Mouse (Mus musculus): ENCODE data around the gene Tnfrsf1b.

The Tnfrsf1b gene

GRCm38 (mm10) chr4:145219240-145219985 lies 27.3 kb downstream of the Tnfrsf1b start:
- DNase-seq (ENCODE audit: low spot score) = peak; percentile 61

DNA sequence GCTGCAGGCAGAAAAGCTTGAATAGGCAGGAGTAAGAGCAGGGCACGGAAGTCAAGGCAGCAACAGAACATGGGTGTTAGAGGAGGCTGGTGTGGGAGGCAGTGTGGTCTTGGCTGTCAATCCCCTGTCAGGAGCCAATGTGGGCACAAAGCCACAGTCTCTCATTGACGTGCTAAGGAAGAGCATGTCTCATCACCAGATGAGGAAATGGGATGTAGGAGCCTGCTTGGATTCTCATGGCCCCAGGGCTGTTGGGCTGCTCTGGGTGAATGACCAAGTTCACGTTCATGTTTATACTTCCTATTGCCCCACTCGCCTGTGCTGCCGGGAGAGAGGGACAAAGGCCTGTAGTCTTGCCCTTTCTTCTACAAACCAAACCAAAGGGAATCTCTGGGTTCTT lies 28.8 kb downstream of the Tnfrsf1b start:
- DNase-seq (ENCODE audit: low spot score) = no peak

DNA sequence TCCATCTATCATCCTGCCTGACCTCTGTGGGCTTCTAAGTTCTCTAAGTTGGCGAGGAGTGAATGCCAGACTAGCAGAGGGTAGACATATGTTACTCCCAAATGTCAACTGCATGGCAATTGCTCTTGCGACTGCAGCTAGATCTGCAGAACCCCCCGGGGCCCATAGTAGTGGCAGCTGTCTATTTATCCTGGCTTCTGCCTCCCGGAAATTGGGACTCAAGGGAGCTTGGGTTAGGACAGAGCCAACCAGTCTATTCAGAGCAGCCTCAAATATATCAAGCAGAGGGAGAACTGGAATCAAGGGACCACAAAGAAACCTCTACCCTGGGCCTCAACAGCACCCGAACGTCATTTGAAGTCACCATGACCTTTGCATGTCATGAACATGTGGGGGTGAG lies 29.6 kb downstream of the Tnfrsf1b start:
- DNase-seq (ENCODE audit: low spot score) = no peak

DNA sequence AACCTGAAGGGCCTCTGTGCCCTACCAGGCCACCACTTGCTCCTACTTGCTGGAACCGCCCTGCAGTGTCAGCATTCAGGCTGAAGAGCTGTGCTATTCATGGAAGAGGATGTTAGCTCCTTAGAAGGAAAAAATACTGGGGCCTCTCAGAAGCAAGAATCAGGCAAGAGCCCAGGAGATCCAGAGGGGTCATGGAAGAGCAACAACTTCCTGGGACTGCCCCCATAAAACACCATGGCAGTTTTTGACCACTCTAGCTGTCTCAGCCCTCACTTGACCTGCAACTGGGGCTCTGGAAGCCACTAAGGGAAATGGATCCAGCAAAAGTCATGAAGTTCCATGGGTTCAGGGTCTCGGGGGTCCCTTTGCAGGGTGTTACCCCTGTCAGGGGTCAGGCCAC lies 31.3 kb downstream of the Tnfrsf1b start:
- DNase-seq (ENCODE audit: low spot score) = no peak

DNA sequence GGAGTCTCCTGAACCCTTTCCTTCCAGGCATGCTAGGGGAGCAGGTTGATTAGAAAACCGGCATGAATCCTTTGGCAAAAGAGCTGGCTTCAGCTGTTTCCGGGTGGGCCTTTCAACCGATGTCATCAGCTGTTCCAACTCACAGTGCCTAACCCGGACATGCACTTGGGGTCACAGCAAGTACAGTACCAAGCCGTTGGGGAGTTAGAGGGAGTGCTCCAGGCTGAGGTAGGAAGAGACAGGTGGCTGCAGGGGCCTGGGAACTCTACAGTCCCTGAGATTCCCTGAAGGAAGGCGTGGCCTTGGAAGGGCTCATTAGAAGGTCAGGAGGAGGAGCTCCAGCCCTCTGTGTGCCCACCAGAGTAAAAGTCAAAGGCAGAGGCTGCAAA lies 31.9 kb downstream of the Tnfrsf1b start:
- DNase-seq (ENCODE audit: low spot score) = no peak

- peak; percentile 91 for DNase-seq (ENCODE audit: low spot score)
Observed at GRCm38 (mm10) chr4:145213999-145214785, 32.5 kb downstream of the Tnfrsf1b start.

GRCm38 (mm10) chr4:145211076-145211475 lies 35.6 kb downstream of the Tnfrsf1b start:
- no peak for DNase-seq (ENCODE audit: low spot score)

DNA sequence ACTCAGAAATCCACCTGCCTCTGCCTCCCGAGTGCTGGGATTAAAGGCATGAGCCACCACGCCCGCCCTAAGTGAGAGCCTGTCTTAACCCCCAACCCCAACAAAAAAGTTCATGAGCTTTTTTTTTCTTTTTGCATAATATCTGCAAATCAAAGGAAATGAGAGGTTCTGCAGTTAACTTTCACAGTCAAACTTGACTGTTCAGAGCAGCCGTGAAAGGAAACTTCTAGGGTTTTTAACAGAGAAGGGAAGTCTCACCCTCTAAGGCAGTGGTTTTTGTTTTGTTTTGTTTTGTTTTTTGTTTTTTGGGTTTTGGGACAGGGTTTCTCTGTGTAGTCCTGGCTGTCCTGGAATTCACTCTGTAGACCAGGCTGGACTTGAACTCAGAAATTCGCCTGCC lies 36.1 kb downstream of the Tnfrsf1b start:
- no peak for DNase-seq (ENCODE audit: low spot score)

- DNase-seq (ENCODE audit: low spot score) = no peak
Observed at GRCm38 (mm10) chr4:145209690-145210088, 37.0 kb downstream of the Tnfrsf1b start.

GRCm38 (mm10) chr4:145209076-145209689 lies 37.5 kb downstream of the Tnfrsf1b start:
- no peak for DNase-seq (ENCODE audit: low spot score)

GRCm38 (mm10) chr4:145207718-145208371 lies 38.8 kb downstream of the Tnfrsf1b start:
- no peak for DNase-seq (ENCODE audit: low spot score)

- no peak for DNase-seq (ENCODE audit: low spot score)
Observed at GRCm38 (mm10) chr4:145204779-145205178, 41.9 kb downstream of the Tnfrsf1b start.

- DNase-seq (ENCODE audit: low spot score) = no peak
Observed at GRCm38 (mm10) chr4:145203305-145203704, 43.4 kb downstream of the Tnfrsf1b start.

DNA sequence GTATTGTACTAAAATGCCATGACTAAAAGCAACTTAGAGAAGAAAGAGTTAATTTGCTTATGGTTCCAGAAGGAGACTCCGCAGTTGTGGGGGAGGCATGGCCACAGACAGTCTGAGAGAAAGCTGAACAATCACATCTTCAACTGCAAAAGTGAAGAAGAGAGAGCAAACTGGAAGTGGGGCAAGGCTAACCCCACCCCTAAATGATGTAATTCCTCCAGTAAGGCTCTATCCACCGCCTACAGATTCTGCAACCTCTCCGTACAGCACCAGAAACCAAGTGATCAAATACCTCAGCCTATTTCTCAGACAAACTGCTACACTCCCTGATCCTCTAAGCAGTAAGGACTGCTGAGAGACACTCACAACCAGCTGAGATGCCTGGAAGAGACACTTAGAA lies 45.2 kb downstream of the Tnfrsf1b start:
- no peak for DNase-seq (ENCODE audit: low spot score)

GRCm38 (mm10) chr4:145199982-145200699 lies 46.5 kb downstream of the Tnfrsf1b start:
- no peak for DNase-seq (ENCODE audit: low spot score)

- no peak for DNase-seq (ENCODE audit: low spot score)
Observed at GRCm38 (mm10) chr4:145196586-145196985, 50.1 kb downstream of the Tnfrsf1b start.

DNA sequence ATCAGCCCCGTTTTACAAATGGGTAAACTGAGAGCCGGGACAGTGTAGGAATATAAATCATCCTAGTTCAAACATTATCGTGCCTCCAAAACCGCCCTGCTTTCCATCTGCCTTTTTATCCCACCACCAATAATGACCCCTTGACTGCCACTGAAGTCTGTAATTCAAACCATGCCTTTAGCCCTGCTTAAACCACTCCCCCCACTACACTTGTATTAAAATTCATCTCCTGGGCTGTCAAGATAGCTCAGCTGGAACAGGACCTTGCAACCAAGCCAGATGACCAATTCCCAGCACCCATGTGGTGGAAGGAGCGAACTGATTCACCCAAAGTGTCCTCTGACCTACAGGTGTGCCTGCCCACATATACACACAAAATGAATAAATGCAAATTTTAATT lies 51.5 kb downstream of the Tnfrsf1b start:
- DNase-seq (ENCODE audit: low spot score) = no peak

GRCm38 (mm10) chr4:145194559-145195162 lies 52.0 kb downstream of the Tnfrsf1b start, which contains the start of gene Vps13d:
Gene Vps13d, minus strand, starts transcription at chr4:145195005.
- peak; percentile 87 for DNase-seq (ENCODE audit: low spot score)

DNA sequence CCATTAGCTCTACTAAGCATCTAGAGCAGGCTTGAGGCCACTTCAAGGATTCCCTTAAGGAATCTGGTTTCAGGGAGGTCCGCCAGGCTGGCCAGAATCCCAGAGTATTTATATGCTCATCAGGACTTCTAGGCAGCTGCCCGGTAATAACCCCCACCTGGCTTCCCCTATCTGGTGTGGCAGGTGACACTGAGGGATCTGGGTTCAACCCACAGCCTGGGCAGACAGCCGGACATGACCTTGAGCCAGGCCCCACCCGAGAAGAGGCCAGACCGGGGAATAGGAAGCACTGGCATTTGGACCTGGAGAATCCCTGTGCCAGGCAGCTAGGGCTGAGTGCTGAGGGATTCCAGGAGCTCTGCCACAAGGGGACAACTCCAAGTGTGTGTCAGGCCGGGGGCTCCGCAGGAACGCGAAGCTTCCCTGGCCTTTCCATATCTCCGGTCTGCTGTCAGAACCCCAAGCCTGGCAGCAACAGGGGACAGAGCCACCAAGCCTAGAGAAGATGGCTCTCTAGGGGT lies 52.6 kb downstream of the Tnfrsf1b start:
- peak; percentile 47 for DNase-seq (ENCODE audit: low spot score)

- no peak for DNase-seq (ENCODE audit: low spot score)
Observed at GRCm38 (mm10) chr4:145193406-145193805, 53.3 kb downstream of the Tnfrsf1b start.

DNA sequence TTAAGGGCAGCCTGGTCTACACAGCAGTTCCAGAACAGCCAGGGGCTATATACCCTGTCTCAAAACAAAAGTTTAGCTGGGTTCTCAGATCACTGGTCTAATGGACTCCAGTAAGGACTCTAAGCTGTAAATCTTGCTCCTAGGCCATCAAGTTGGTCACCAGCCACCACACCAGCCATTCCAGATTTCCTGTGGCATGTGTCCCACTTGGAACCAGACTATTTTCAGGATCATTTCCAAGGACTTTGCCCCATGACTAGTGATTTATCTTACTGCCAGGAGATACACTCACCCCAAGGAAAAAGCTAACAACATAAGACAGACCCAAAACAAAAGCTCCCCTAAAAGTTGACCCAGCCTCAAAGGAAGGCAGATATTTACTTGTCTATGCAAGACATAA lies 54.0 kb downstream of the Tnfrsf1b start:
- DNase-seq (ENCODE audit: low spot score) = no peak
